Mouse (Mus musculus): ENCODE measurements at regions not wholly inside any gene's neighbourhood (a gene's known extent, or its start where the extent isn't known, plus 50 kb on each side); places are given as distances from the start of the nearest gene placed in this dataset.

GRCm38 (mm10) chr13:16100253-16100652 is 88.6 kb downstream of the Inhba start:
- Histone ChIP-seq H3K27me3 (ENCODE audit: control insufficient read depth, insufficient read depth, low read length, poor library complexity, severe bottlenecking) (no peaks in the 10 kb centered on the region), H3K36me3 (ENCODE audit: control insufficient read depth, insufficient read depth, low read length, poor library complexity, severe bottlenecking) (no peaks in the 10 kb centered on the region)
- DNase-seq (ENCODE audit: low read depth, low spot score) = no peak

GRCm38 (mm10) chr13:16114837-16115236 is 103.2 kb downstream of the Inhba start:
- Histone ChIP-seq H3K36me3 (ENCODE audit: control insufficient read depth, insufficient read depth, low read length, poor library complexity, severe bottlenecking) (no peaks in the 10 kb centered on the region), H3K27me3 (ENCODE audit: control insufficient read depth, insufficient read depth, low read length, poor library complexity, severe bottlenecking) (no peaks in the 10 kb centered on the region; the same call in 1 of the 2 replicates)
- DNase-seq (ENCODE audit: low read depth, low spot score) = no peak

DNA sequence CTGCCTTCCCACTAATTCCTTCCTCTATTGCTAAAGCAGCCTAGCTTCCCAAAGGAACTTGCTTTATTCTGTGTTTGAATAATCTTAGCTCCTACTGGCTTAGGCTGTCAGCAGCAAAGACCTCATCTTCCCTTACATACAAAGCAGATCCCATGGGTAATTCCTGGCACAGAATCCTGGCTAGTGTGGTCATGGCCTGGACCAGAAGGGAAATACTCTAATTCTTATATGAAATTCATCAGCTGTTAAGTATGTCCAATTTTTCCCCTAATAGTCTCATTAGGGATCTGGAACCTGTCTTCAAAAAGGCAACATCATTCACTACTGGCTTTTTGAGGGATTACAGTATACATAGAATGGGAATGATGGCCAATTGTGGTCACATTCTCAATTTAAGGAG is 135.0 kb downstream of the Inhba start:
- H3K36me3 ChIP-seq (ENCODE audit: control insufficient read depth, insufficient read depth, low read length, poor library complexity, severe bottlenecking) = no peaks in the 10 kb centered on the region
- no peak for DNase-seq (ENCODE audit: low read depth, low spot score)
- H3K27me3 ChIP-seq (ENCODE audit: control insufficient read depth, insufficient read depth, low read length, poor library complexity, severe bottlenecking) = no peaks in the 10 kb centered on the region

- no peaks in the 10 kb centered on the region for H3K36me3 ChIP-seq (ENCODE audit: control insufficient read depth, insufficient read depth, low read length, poor library complexity, severe bottlenecking)
Measured at GRCm38 (mm10) chr13:16154926-16155325, 143.3 kb downstream of the Inhba start.

GRCm38 (mm10) chr13:16165204-16165894 is 153.7 kb downstream of the Inhba start:
- DNase-seq (ENCODE audit: low read depth, low spot score) = no peak
- no peaks in the 10 kb centered on the region for H3K36me3 ChIP-seq (ENCODE audit: control insufficient read depth, insufficient read depth, low read length, poor library complexity, severe bottlenecking)
- H3K27me3 ChIP-seq (ENCODE audit: control insufficient read depth, insufficient read depth, low read length, poor library complexity, severe bottlenecking) = no peaks in the 10 kb centered on the region

More at GRCm38 (mm10) chr13:16154926-16155325, 143.3 kb downstream of the Inhba start:
- no peak for DNase-seq (ENCODE audit: low read depth, low spot score)
- no peaks in the 10 kb centered on the region; the same call in 1 of the 2 replicates for H3K27me3 ChIP-seq (ENCODE audit: control insufficient read depth, insufficient read depth, low read length, poor library complexity, severe bottlenecking)

- H3K27me3 ChIP-seq (ENCODE audit: control insufficient read depth, insufficient read depth, low read length, poor library complexity, severe bottlenecking) = no peaks in the 10 kb centered on the region
- H3K36me3 ChIP-seq (ENCODE audit: control insufficient read depth, insufficient read depth, low read length, poor library complexity, severe bottlenecking) = no peaks in the 10 kb centered on the region
- DNase-seq (ENCODE audit: low read depth, low spot score) = no peak
Measured at GRCm38 (mm10) chr13:16196692-16197091, 185.0 kb downstream of the Inhba start.

DNA sequence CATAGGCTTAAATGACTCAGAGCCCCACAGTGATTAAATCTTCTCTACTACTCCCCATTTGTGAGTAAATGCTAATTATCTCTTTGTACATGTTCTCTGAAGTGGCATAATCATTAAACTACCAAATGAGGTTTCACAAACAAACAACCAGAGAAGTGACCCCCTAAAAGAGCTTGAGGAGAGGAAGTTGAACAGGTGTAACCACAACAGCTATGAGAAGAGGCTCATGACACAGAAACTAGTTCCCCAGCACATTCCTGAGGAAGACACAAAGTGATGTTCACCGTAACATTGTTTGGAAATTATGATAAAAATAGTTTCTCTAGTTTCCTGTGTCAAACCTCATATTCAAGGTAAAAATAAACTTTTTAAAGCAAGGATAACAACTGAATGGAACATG is 188.4 kb downstream of the Inhba start:
- Histone ChIP-seq H3K27me3 (ENCODE audit: control insufficient read depth, insufficient read depth, low read length, poor library complexity, severe bottlenecking) (no peaks in the 10 kb centered on the region), H3K36me3 (ENCODE audit: control insufficient read depth, insufficient read depth, low read length, poor library complexity, severe bottlenecking) (no peaks in the 10 kb centered on the region)
- no peak for DNase-seq (ENCODE audit: low read depth, low spot score)

GRCm38 (mm10) chr13:16203147-16203546 is 191.5 kb downstream of the Inhba start:
- no peak for DNase-seq (ENCODE audit: low read depth, low spot score)
- H3K27me3 ChIP-seq (ENCODE audit: control insufficient read depth, insufficient read depth, low read length, poor library complexity, severe bottlenecking) = no peaks in the 10 kb centered on the region
- no peaks in the 10 kb centered on the region for H3K36me3 ChIP-seq (ENCODE audit: control insufficient read depth, insufficient read depth, low read length, poor library complexity, severe bottlenecking)

DNA sequence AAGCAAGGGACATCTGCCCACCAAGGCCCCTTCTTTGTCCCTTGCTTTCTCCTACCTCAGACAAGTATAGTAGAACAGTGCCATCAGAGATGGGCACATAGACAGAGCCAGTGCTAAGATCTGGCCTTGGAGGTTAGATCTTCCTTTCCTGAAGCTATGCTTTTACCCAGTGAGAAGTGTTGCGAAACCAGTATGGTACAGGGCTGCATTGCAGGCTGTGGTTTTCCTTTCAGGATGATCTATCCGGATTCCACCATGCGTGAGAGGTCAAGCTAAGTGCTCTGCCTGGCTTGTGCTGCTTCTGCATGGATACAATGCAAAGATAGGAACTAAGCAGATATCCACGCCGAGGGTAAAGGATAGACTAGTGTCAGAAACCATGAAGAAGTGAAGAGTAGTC is 192.4 kb downstream of the Inhba start:
- H3K27me3 ChIP-seq (ENCODE audit: control insufficient read depth, insufficient read depth, low read length, poor library complexity, severe bottlenecking) = no peaks in the 10 kb centered on the region
- H3K36me3 ChIP-seq (ENCODE audit: control insufficient read depth, insufficient read depth, low read length, poor library complexity, severe bottlenecking) = no peaks in the 10 kb centered on the region
- DNase-seq (ENCODE audit: low read depth, low spot score) = no peak

- Histone ChIP-seq H3K36me3 (ENCODE audit: control insufficient read depth, insufficient read depth, low read length, poor library complexity, severe bottlenecking) (no peaks in the 10 kb centered on the region), H3K27me3 (ENCODE audit: control insufficient read depth, insufficient read depth, low read length, poor library complexity, severe bottlenecking) (no peaks in the 10 kb centered on the region)
- no peak for DNase-seq (ENCODE audit: low read depth, low spot score)
Measured at GRCm38 (mm10) chr13:16211482-16211881, 199.8 kb downstream of the Inhba start.

- DNase-seq (ENCODE audit: low read depth, low spot score) = no peak
- no peaks in the 10 kb centered on the region for H3K36me3 ChIP-seq (ENCODE audit: control insufficient read depth, insufficient read depth, low read length, poor library complexity, severe bottlenecking)
- no peaks in the 10 kb centered on the region for H3K27me3 ChIP-seq (ENCODE audit: control insufficient read depth, insufficient read depth, low read length, poor library complexity, severe bottlenecking)
Measured at GRCm38 (mm10) chr13:16219877-16220276, 208.2 kb downstream of the Inhba start.

DNA sequence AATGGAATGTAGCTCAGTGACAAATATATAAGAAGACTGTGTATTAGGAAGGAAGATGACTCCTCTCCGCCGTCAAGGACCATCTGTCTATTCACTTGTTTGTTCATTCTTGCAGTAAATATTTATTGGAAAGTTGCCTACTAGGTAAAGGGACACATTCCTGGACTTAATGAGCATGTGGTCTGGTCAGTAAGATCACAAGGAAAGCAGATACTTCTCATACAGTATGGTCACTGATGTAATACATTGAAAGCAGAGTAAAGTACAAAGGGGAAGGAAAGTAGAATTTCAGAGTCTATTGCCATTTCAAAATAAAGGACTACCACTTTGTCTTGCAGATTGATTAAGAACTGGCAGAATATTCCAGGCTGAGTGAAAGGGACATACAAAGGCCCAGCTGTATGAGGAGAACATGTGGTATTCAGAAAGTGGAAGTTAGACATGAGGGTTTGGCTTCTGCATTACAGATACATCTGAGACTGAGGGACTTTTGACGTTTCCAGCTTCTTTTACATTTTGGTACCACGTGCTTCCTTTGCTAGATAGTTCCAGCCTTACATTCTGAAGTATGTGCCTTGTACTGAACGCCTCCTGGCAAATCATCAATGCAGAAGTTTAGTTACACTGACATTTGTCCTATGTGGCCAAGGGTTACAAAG is 211.4 kb downstream of the Inhba start:
- no peaks in the 10 kb centered on the region for H3K36me3 ChIP-seq (ENCODE audit: control insufficient read depth, insufficient read depth, low read length, poor library complexity, severe bottlenecking)
- no peaks in the 10 kb centered on the region for H3K27me3 ChIP-seq (ENCODE audit: control insufficient read depth, insufficient read depth, low read length, poor library complexity, severe bottlenecking)
- no peak for DNase-seq (ENCODE audit: low read depth, low spot score)

- H3K36me3 ChIP-seq (ENCODE audit: control insufficient read depth, insufficient read depth, low read length, poor library complexity, severe bottlenecking) = no peaks in the 10 kb centered on the region
- peak; percentile 2 for DNase-seq (ENCODE audit: low read depth, low spot score)
- H3K27me3 ChIP-seq (ENCODE audit: control insufficient read depth, insufficient read depth, low read length, poor library complexity, severe bottlenecking) = no peaks in the 10 kb centered on the region
Measured at GRCm38 (mm10) chr13:16261145-16261544, 249.5 kb downstream of the Inhba start.

DNA sequence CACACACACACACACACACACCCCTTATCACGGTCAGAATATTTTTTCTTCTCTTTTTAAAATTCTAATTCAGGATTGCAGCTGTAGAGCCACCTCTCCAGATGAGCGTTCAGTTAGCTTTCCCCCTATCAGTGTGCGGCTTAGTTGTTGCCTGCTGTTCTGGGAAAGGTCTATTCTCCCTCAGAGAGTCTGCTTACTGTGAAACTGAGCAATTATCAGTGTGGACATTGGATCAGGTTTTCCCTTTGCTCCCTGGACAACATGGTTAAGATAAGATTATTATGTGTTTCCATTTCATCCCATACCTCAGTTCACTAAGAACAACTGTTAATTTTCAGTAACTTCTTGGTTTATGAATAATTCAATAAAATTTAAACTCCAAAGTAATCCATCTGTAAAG is 268.3 kb downstream of the Inhba start:
- no peaks in the 10 kb centered on the region for H3K36me3 ChIP-seq (ENCODE audit: control insufficient read depth, insufficient read depth, low read length, poor library complexity, severe bottlenecking)
- no peaks in the 10 kb centered on the region for H3K27me3 ChIP-seq (ENCODE audit: control insufficient read depth, insufficient read depth, low read length, poor library complexity, severe bottlenecking)

GRCm38 (mm10) chr13:16280742-16281141 is 269.1 kb downstream of the Inhba start:
- Histone ChIP-seq H3K27me3 (ENCODE audit: control insufficient read depth, insufficient read depth, low read length, poor library complexity, severe bottlenecking) (no peaks in the 10 kb centered on the region), H3K36me3 (ENCODE audit: control insufficient read depth, insufficient read depth, low read length, poor library complexity, severe bottlenecking) (no peaks in the 10 kb centered on the region)
- no peak for DNase-seq (ENCODE audit: low read depth, low spot score)

More for the DNA sequence above, 268.3 kb downstream of the Inhba start:
- no peak for DNase-seq (ENCODE audit: low read depth, low spot score)

Data from splenic B cell, adult 2 months (primary cell).